Mouse (Mus musculus) regulatory T cell (primary cell): ENCODE measurements around the gene Atrx.

Source experiments
- in situ Hi-C: fragments of 300-600 bp; cut with MboI, MseI; formaldehyde crosslinking; loops from one replicate; pipeline ENCODE4 v1.15.1; 2025; ENCODE audit warnings: high pct_unique_total_duplicates

The Atrx gene

DNA sequence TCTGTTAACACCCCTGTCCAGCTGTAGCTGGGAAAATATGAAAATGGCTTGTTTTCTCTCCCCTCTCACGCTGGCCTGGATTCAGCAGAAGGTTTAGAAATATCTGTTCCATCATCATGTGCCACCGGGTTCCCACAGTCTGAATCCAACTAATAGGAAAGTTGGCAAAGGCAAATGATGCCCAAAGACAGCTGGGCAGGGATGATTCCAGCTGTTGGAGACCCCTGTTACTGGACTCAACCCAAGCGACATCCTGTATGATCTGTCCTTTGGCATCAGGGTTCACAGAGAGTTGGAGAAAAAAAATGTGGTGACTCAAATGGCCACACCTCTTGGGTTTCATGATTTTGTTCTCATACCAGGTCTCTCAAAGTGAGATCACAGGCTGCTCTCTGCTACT, 161.3 kb downstream of the Atrx start:
- in situ Hi-C loops: loop anchor here (25.0 kb wide), 1 partner anchor 881 kb away; no protein-coding TSS in a partner anchor

GRCm38 (mm10) chrX:105767177-105767764, 161.9 kb downstream of the Atrx start:
- in situ Hi-C loops: loop anchor here (25.0 kb wide), 1 partner anchor 880 kb away; no protein-coding TSS in a partner anchor

DNA sequence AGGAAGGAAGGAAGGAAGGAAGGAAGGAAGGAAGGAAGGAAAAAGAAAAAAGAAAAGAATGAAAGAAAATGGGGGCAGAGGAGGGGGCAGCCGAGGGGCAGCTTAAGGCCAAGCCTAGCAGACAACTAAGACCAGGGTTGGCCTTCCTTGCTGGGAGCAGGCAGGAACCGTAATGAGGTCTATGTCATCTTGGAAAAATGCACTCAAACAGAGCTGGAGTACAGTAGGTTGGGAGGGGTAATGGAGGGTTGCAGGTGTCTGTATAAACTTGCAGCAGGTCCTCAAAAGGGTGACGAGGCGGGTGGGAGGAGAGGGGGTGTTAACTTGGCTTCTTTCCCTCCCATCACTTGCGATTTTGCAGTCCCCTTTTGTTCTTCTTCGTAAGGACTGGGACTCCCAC, 163.2 kb downstream of the Atrx start:
- in situ Hi-C loops: loop anchor here (25.0 kb wide), 1 partner anchor 879 kb away; no protein-coding TSS in a partner anchor

GRCm38 (mm10) chrX:105765005-105765706, 164.0 kb downstream of the Atrx start:
- in situ Hi-C loops: loop anchor here (25.0 kb wide), 1 partner anchor 878 kb away; no protein-coding TSS in a partner anchor

DNA sequence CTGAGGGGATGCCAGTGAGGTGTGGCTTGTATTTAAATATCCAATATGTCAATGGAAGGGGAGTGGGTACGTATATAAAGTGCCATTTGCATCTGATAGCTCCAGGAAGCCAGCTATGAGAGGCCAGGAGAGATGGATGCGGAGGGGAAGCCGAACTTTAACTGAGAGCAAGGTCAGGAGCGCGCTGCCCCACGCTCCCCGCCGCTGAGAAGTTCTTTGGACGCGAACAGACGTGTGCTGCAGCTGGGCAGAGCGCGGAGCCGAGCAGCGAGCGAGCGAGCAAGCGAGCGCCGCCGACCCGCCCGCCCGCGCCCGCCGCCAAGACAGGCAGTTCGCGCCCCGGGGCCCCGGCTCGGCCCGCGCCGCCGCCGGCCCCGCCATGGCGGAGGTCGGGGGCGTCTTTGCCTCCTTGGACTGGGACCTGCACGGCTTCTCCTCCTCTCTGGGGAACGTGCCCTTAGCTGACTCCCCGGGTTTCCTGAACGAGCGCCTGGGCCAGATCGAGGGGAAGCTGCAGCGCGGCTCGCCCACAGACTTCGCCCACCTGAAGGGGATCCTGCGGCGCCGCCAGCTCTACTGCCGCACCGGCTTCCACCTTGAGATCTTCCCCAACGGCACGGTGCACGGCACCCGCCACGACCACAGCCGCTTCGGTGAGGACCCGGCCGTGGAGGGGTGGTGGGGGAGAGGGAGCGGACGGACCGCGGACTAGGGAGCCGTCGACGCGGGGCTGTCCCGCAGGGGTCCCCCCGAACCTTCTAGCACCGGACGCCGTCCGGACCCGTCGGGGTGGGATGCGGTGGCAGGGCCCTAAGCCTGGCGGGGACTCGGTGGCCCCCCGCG, 164.8 kb downstream of the Atrx start, which contains the start of gene Fgf16:
TSS of gene Fgf16 (plus strand) at position 118 of the 843 bp plus-strand sequence.
- in situ Hi-C loops: loop anchor here (25.0 kb wide), 1 partner anchor 877 kb away; no protein-coding TSS in a partner anchor

GRCm38 (mm10) chrX:105763612-105764011, 165.6 kb downstream of the Atrx start:
- in situ Hi-C loops: loop anchor here (25.0 kb wide), 1 partner anchor 876 kb away; no protein-coding TSS in a partner anchor

- in situ Hi-C loops: loop anchor here (25.0 kb wide), 1 partner anchor 876 kb away; no protein-coding TSS in a partner anchor
Measured at GRCm38 (mm10) chrX:105762847-105763527, 166.2 kb downstream of the Atrx start.
